ENCODE assay signal across 20 mouse cellular contexts in genomic region chr7:25869789-25870188, GRCm38 (mm10). TPM values are rescaled to one million over a fixed set of nuclear protein-coding genes. Genes with fewer than 3 reads are reported as not detected.
DNase-seq lines count a peak whose midpoint lies in the region; ATAC-seq and TF ChIP-seq lines count a peak whose summit lies in the region.
"Had no signal": no experiment of that assay in that cellular context is flagged by ENCODE, and none has a peak within 500 bp of the region (broad histone marks: within the 10 kb centered on the region; RNA-seq: fewer than 3 reads in every experiment).

No protein-coding gene starts in this region.

- H3K9ac ChIP-seq in intestine, postnatal 0 days (ENCODE audit: low read depth, low read length), result no peak overlapping the region
- no peak overlapping the region for H3K9ac ChIP-seq in intestine, embryonic 15.5 days
- no peak overlapping the region for H3K9ac ChIP-seq in lung, postnatal 0 days (replicated peaks; ENCODE audit: low read depth)
- no peak overlapping the region for H3K9ac ChIP-seq in ES-E14 (ENCODE audit: insufficient read depth, low read depth, low read length, poor library complexity, severe bottlenecking)
- no peak overlapping the region for H3K9ac ChIP-seq in forebrain, embryonic 13.5 days
- H3K9ac ChIP-seq: heart, embryonic 15.5 days; hindbrain, embryonic 13.5 days; lung, embryonic 15.5 days had no signal

- no peaks in the 10 kb centered on the region for H3K27me3 ChIP-seq in intestine, postnatal 0 days (replicated peaks; ENCODE audit: control insufficient read depth, insufficient read depth, low read length)
- H3K27me3 ChIP-seq in intestine, embryonic 15.5 days (replicated peaks), result no peaks in the 10 kb centered on the region
- no peaks in the 10 kb centered on the region for H3K27me3 ChIP-seq in lung, postnatal 0 days (replicated peaks; ENCODE audit: insufficient read depth, low read length)
- no peaks in the 10 kb centered on the region for H3K27me3 ChIP-seq in forebrain, embryonic 13.5 days
- H3K27me3 ChIP-seq: heart, embryonic 15.5 days; hindbrain, embryonic 13.5 days; lung, embryonic 15.5 days had no signal

- ATAC-seq in intestine, postnatal 0 days, result no peak
- no peak for ATAC-seq in intestine, embryonic 15.5 days
- no peak for ATAC-seq in lung, postnatal 0 days
- no peak for ATAC-seq in forebrain, embryonic 13.5 days

- H3K4me2 ChIP-seq in intestine, postnatal 0 days (replicated peaks; ENCODE audit: low read depth), result no peak overlapping the region
- no peak overlapping the region for H3K4me2 ChIP-seq in intestine, embryonic 15.5 days (replicated peaks)
- no peak overlapping the region for H3K4me2 ChIP-seq in lung, postnatal 0 days (replicated peaks; ENCODE audit: low read depth, low read length)
- H3K4me2 ChIP-seq in forebrain, embryonic 13.5 days, result no peak overlapping the region
- H3K4me2 ChIP-seq: heart, embryonic 15.5 days; hindbrain, embryonic 13.5 days; lung, embryonic 15.5 days; midbrain, embryonic 11.5 days had no signal

- H3K4me1 ChIP-seq in intestine, postnatal 0 days (replicated peaks; ENCODE audit: control insufficient read depth, insufficient read depth, low read length), result no peaks in the 10 kb centered on the region
- no peaks in the 10 kb centered on the region for H3K4me1 ChIP-seq in intestine, embryonic 15.5 days (replicated peaks)
- H3K4me1 ChIP-seq in lung, postnatal 0 days (ENCODE audit: insufficient read depth, low read depth, low read length), result no peaks in the 10 kb centered on the region
- H3K4me1 ChIP-seq in ES-E14 (ENCODE audit: control insufficient read depth in 2 of 2, insufficient read depth in 2 of 2, low read length in 2 of 2, poor library complexity in 1 of 2), result no peaks in the 10 kb centered on the region
- H3K4me1 ChIP-seq in forebrain, embryonic 13.5 days, result no peaks in the 10 kb centered on the region
- H3K4me1 ChIP-seq: heart, embryonic 15.5 days; hindbrain, embryonic 13.5 days; limb, embryonic 10.5 days; lung, embryonic 15.5 days had no signal

- 83% methylated on average over 2 of the region's 2 CpGs for WGBS in intestine, postnatal 0 days
- 80% methylated on average over 2 of the region's 2 CpGs for WGBS in intestine, embryonic 15.5 days
- 63% methylated on average over 2 of the region's 2 CpGs for WGBS in lung, postnatal 0 days
- 82% methylated on average over 2 of the region's 2 CpGs for WGBS in forebrain, embryonic 13.5 days

- H3K9me3 ChIP-seq in intestine, postnatal 0 days (ENCODE audit: control insufficient read depth), result no peaks in the 10 kb centered on the region
- H3K9me3 ChIP-seq in intestine, embryonic 15.5 days, result no peaks in the 10 kb centered on the region
- H3K9me3 ChIP-seq in lung, postnatal 0 days (ENCODE audit: low read length), result no peaks in the 10 kb centered on the region
- H3K9me3 ChIP-seq in ES-E14 (ENCODE audit: control insufficient read depth, insufficient read depth, low read depth, low read length), result no peaks in the 10 kb centered on the region
- peaks cover 4% of the 10 kb centered on the region; the same call in 1 of the 2 replicates for H3K9me3 ChIP-seq in forebrain, embryonic 13.5 days (replicated peaks)
- H3K9me3 ChIP-seq: heart, embryonic 15.5 days; hindbrain, embryonic 13.5 days; limb, embryonic 10.5 days; lung, embryonic 15.5 days had no signal

- TF ChIP-seq EP300 in lung, postnatal 0 days (IDR thresholded peaks at IDR 0.05), result 0 out of 2 replicates have a peak, but pooled peaks have one; percentile 18

- no peak overlapping the region for H3K4me3 ChIP-seq in intestine, postnatal 0 days (ENCODE audit: low read depth, low read length)
- no peak overlapping the region for H3K4me3 ChIP-seq in intestine, embryonic 15.5 days (replicated peaks)
- no peak overlapping the region for H3K4me3 ChIP-seq in lung, postnatal 0 days (ENCODE audit: low read depth, low read length)
- H3K4me3 ChIP-seq in ES-E14 (ENCODE audit: insufficient read depth in 1 of 2, low read depth in 1 of 2, low read length in 2 of 2, poor library complexity in 1 of 2, severe bottlenecking in 1 of 2), result no peak overlapping the region
- no peak overlapping the region for H3K4me3 ChIP-seq in forebrain, embryonic 13.5 days
- H3K4me3 ChIP-seq: heart, embryonic 15.5 days; hindbrain, embryonic 13.5 days; limb, embryonic 10.5 days; lung, embryonic 15.5 days had no signal

- in situ Hi-C loops in ES-E14 (cut with MboI; ENCODE audit: low sequenced_read_pairs in 2 of 2, unreplicated experiment in 2 of 2), result loop anchor here in 1 of 2 experiments (10.0 kb wide), 1 partner anchor 65 kb away; no protein-coding TSS in a partner anchor

- H3K27ac ChIP-seq in intestine, postnatal 0 days (ENCODE audit: low read depth, low read length), result no peak overlapping the region
- H3K27ac ChIP-seq in intestine, embryonic 15.5 days, result no peak overlapping the region
- H3K27ac ChIP-seq in lung, postnatal 0 days (ENCODE audit: low read length), result no peak overlapping the region
- no peak overlapping the region for H3K27ac ChIP-seq in ES-E14 (ENCODE audit: insufficient read depth, low read depth, low read length, poor library complexity, severe bottlenecking)
- no peak overlapping the region for H3K27ac ChIP-seq in forebrain, embryonic 13.5 days
- H3K27ac ChIP-seq: heart, embryonic 15.5 days; hindbrain, embryonic 13.5 days; limb, embryonic 10.5 days; lung, embryonic 15.5 days had no signal

- H3K36me3 ChIP-seq in intestine, postnatal 0 days (ENCODE audit: control insufficient read depth, insufficient read depth), result no peaks in the 10 kb centered on the region
- no peaks in the 10 kb centered on the region for H3K36me3 ChIP-seq in intestine, embryonic 15.5 days
- no peaks in the 10 kb centered on the region for H3K36me3 ChIP-seq in lung, postnatal 0 days (ENCODE audit: insufficient read depth, low read length)
- no peaks in the 10 kb centered on the region for H3K36me3 ChIP-seq in ES-E14 (ENCODE audit: control insufficient read depth, insufficient read depth, low read length, poor library complexity, severe bottlenecking)
- no peaks in the 10 kb centered on the region for H3K36me3 ChIP-seq in forebrain, embryonic 13.5 days (ENCODE audit: poor library complexity, severe bottlenecking)
- H3K36me3 ChIP-seq: heart, embryonic 15.5 days; hindbrain, embryonic 13.5 days; limb, embryonic 10.5 days; lung, embryonic 15.5 days had no signal

- no peak for DNase-seq in lung, postnatal 0 days (ENCODE audit: low spot score)
- no peak for DNase-seq in lung, postnatal 25 days (ENCODE audit: low spot score)
- DNase-seq in ES-E14 (ENCODE audit: low read depth, low spot score), result no peak
- peak; percentile 10 for DNase-seq in mesoderm, embryonic 11.5 days (ENCODE audit: low read depth, low spot score)
- DNase-seq in adrenal gland, adult 2 months, result no peak
- DNase-seq: cerebellum, adult 2 months; embryo, embryonic 11 days; thymus, postnatal 25 days had no signal

- TF ChIP-seq CTCF in intestine, postnatal 0 days (IDR thresholded peaks at IDR 0.05; ENCODE audit: low read depth), result peak; percentile 62
- peak; percentile 58 for TF ChIP-seq CTCF in lung, postnatal 0 days (IDR thresholded peaks at IDR 0.05)

TF ChIP-seq in ES-E14, 5 proteins besides CTCF, POLR2A, EP300 and RAD21:
- TF ChIP-seq ZNF384 (IDR thresholded peaks at IDR 0.05; ENCODE audit: low read depth, low read length), result peak; percentile 67
- TF ChIP-seq CHD2 (IDR thresholded peaks at IDR 0.05; ENCODE audit: low read depth, low read length), result no peak
- 0 out of 2 replicates have a peak, but pooled peaks have one; percentile 40 for TF ChIP-seq ZC3H11A (IDR thresholded peaks at IDR 0.05; ENCODE audit: borderline replicate concordance, low read depth, low read length)
- no peak for TF ChIP-seq HCFC1 (IDR thresholded peaks at IDR 0.05; ENCODE audit: borderline replicate concordance, insufficient read depth, low read length)
- no peak for TF ChIP-seq MAFK (IDR thresholded peaks at IDR 0.05; ENCODE audit: insufficient read depth, low read depth, low read length)

RNA-seq across cellular contexts. Expression of gene Cyp2b10, which starts 27.6 kb away (rescaled TPM):
- polyA plus RNA-seq in intestine, postnatal 0 days (2015; fragmentation: Nextera tagmentation; extraction: Ambion mirVana), result 0.13 and 0.29 TPM in 2 replicates
- polyA plus RNA-seq in intestine, embryonic 15.5 days (2015; fragmentation: Nextera tagmentation; extraction: Ambion mirVana), result not detected in 2 replicates
- 8.3 and 11.8 TPM in 2 replicates for polyA plus RNA-seq in lung, postnatal 0 days (2015; fragmentation: Nextera tagmentation; extraction: Ambion mirVana)
- not detected in 2 replicates for total RNA-seq in ES-E14 (2012; rRNA removed)
- not detected in 2 replicates for polyA plus RNA-seq in forebrain, embryonic 13.5 days (2015; fragmentation: Nextera tagmentation; extraction: Ambion mirVana)
- 10 to 100 TPM; 16.1 to 54.8 TPM for total RNA-seq in adrenal gland, adult 2 months (2021)
- polyA plus RNA-seq in adrenal gland, adult 2 months (2012; rRNA removed), result 0.18 and 0.37 TPM in 2 replicates
- total RNA-seq: gastrocnemius, postnatal 4 days; layer of hippocampus, postnatal 14 days had no signal
- polyA plus RNA-seq: cerebellum, adult 2 months; heart, embryonic 15.5 days; hindbrain, embryonic 13.5 days; kidney, embryonic 16.5 days; limb, embryonic 10.5 days; midbrain, embryonic 11.5 days; neural tube, embryonic 11.5 days had no signal

RNA-seq across cellular contexts. Expression of gene Cyp2s1, which starts 53.1 kb away (rescaled TPM):
- 9.7 and 11.6 TPM in 2 replicates for polyA plus RNA-seq in intestine, postnatal 0 days (2015; fragmentation: Nextera tagmentation; extraction: Ambion mirVana)
- polyA plus RNA-seq in intestine, embryonic 15.5 days (2015; fragmentation: Nextera tagmentation; extraction: Ambion mirVana), result 33.2 and 35.9 TPM in 2 replicates
- 51.9 and 53.1 TPM in 2 replicates for polyA plus RNA-seq in lung, postnatal 0 days (2015; fragmentation: Nextera tagmentation; extraction: Ambion mirVana)
- 11.2 and 12.9 TPM in 2 replicates for total RNA-seq in ES-E14 (2012; rRNA removed)
- polyA plus RNA-seq in forebrain, embryonic 13.5 days (2015; fragmentation: Nextera tagmentation; extraction: Ambion mirVana), result 0.49 and 0.78 TPM in 2 replicates
- total RNA-seq in adrenal gland, adult 2 months (2021), result 1 to 10 TPM; 2.5 to 3.4 TPM
- 2.4 and 3.0 TPM in 2 replicates for polyA plus RNA-seq in adrenal gland, adult 2 months (2012; rRNA removed)
